Mouse (Mus musculus): ENCODE results near the gene Zbtb20. TPM values are rescaled to one million over a fixed set of nuclear protein-coding genes. Genes with fewer than 3 reads are reported as not detected.

Gene Zbtb20
- polyA plus RNA-seq, 1 experiment from 2014 or later, result 53.9 TPM

DNA sequence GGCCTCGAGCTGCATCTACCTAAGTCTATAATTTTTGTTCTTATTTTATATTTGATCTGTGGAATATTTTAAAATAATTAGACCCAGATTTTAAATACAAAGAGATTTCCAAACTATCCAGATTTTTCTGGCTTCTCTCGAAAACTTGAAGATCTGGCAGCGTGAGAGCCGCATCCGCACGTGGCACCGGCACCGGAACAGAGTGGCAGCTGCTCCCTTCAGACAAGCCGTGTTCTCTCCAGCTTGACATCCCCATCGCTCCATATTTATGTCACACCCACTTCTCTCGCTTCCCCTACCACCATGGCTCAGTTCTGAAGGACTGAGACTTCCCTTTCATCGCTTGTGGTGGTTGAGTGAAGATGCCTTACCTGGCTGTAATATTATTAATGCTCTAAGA is 614.3 kb downstream of the Zbtb20 start:
- H3K4me1 ChIP-seq, result no peaks in the 10 kb centered on the region
- 92% methylated on average over 12 of the region's 12 CpGs for WGBS

DNA sequence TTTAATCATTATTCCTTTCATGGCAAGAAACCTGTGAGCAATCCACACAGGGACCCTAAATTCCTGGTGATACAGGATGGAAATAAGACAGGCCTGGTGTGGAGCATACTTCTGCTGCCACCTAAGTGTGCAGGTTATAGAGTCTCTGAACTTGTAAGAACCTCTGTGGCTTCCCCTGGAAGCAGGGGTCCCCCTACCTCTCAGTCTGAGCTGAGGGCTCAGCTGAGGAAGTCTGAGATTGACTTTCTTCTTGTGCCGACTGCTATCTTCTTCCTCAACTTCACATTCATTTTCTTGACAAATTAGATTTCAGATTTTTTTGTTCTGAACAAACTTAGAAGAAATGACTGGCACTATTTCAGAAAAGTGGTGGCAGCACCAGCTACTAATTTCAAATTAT is 617.2 kb downstream of the Zbtb20 start:
- WGBS, result 91% methylated on average over 1 of the region's 1 CpGs
- Histone ChIP-seq H3K9me3 (replicated peaks) (no peaks in the 10 kb centered on the region), H3K27ac (replicated peaks) (no peak overlapping the region), H3K9ac (replicated peaks) (no peak overlapping the region), H3K4me1 (no peaks in the 10 kb centered on the region), H3K36me3 (no peaks in the 10 kb centered on the region), H3K4me3 (replicated peaks) (no peak overlapping the region), H3K27me3 (replicated peaks) (no peaks in the 10 kb centered on the region), H3K4me2 (no peak overlapping the region)
- no peak for ATAC-seq (ENCODE audit: low FRiP score)

More for the DNA sequence above, 614.3 kb downstream of the Zbtb20 start:
- Histone ChIP-seq H3K27me3 (replicated peaks) (no peaks in the 10 kb centered on the region), H3K4me2 (no peak overlapping the region), H3K4me3 (replicated peaks) (no peak overlapping the region), H3K9ac (replicated peaks) (no peak overlapping the region), H3K9me3 (replicated peaks) (no peaks in the 10 kb centered on the region), H3K36me3 (no peaks in the 10 kb centered on the region), H3K27ac (replicated peaks) (no peak overlapping the region)
- no peak for ATAC-seq (ENCODE audit: low FRiP score)

DNA sequence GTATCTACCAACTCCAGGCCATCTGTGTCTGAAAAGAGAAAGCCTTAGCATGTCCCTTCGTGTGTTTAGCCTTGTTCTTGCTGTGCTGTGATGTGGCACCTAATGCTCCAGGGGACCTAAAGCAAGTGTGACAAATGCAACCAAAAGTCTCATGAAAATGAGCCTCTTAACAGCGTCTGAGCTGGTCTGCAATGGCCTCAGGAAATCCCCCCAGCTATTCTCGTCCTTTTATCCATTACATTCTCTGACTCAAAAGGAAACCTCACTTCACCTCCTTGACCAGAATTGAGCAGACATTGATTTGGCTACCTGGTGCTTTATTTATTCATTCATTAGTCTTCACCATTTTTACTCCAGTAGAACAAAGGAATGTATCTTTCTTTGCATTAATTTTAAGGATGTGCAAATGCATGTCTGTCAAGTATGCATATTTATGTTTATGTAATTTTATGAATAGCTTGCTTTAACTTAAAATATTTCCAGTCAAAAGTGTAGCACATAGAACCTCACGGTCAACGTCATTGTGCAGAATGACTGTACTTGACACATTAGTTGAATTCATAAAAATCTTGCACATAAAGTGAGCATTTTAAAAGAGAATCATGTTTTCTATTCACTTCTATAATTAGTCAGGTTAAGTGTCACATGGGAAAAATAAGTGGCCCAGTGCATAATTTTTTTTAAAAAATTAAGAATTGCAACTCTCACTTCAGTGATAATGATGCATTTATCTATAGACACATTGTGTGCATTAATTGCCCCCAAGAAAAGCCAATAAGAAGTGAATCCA is 618.1 kb downstream of the Zbtb20 start:
- no peak overlapping the region for H3K4me2 ChIP-seq
- no peak for ATAC-seq (ENCODE audit: low FRiP score)

GRCm38 (mm10) chr16:43495175-43495818 is 619.6 kb downstream of the Zbtb20 start:
- no peak overlapping the region for H3K4me3 ChIP-seq (replicated peaks)
- ATAC-seq (ENCODE audit: low FRiP score), result no peak

More for the DNA sequence above, 618.1 kb downstream of the Zbtb20 start:
- H3K4me3 ChIP-seq (replicated peaks), result no peak overlapping the region
- 58% methylated on average over 5 of the region's 5 CpGs for WGBS
- no peaks in the 10 kb centered on the region for H3K27me3 ChIP-seq (replicated peaks)
- H3K27ac ChIP-seq (replicated peaks), result no peak overlapping the region
- H3K9ac ChIP-seq (replicated peaks), result no peak overlapping the region
- no peaks in the 10 kb centered on the region for H3K4me1 ChIP-seq
- H3K36me3 ChIP-seq, result no peaks in the 10 kb centered on the region
- no peaks in the 10 kb centered on the region for H3K9me3 ChIP-seq (replicated peaks)

GRCm38 (mm10) chr16:43497093-43497492 is 621.4 kb downstream of the Zbtb20 start:
- H3K9ac ChIP-seq (replicated peaks), result no peak overlapping the region
- no peak overlapping the region for H3K27ac ChIP-seq (replicated peaks)
- H3K4me3 ChIP-seq (replicated peaks), result no peak overlapping the region
- H3K36me3 ChIP-seq, result no peaks in the 10 kb centered on the region
- H3K9me3 ChIP-seq (replicated peaks), result no peaks in the 10 kb centered on the region
- 64% methylated on average over 2 of the region's 2 CpGs for WGBS
- H3K4me2 ChIP-seq, result no peak overlapping the region
- peaks cover 4% of the 10 kb centered on the region for H3K4me1 ChIP-seq
- ATAC-seq (ENCODE audit: low FRiP score), result no peak
- no peaks in the 10 kb centered on the region for H3K27me3 ChIP-seq (replicated peaks)

More at GRCm38 (mm10) chr16:43495175-43495818, 619.6 kb downstream of the Zbtb20 start:
- Histone ChIP-seq H3K27me3 (replicated peaks) (no peaks in the 10 kb centered on the region), H3K9ac (replicated peaks) (no peak overlapping the region), H3K27ac (replicated peaks) (no peak overlapping the region), H3K4me1 (no peaks in the 10 kb centered on the region), H3K36me3 (no peaks in the 10 kb centered on the region), H3K9me3 (replicated peaks) (no peaks in the 10 kb centered on the region), H3K4me2 (no peak overlapping the region)
- 91% methylated on average over 9 of the region's 9 CpGs for WGBS

- Histone ChIP-seq H3K4me3 (replicated peaks) (no peak overlapping the region), H3K9me3 (replicated peaks) (no peaks in the 10 kb centered on the region), H3K36me3 (no peaks in the 10 kb centered on the region), H3K4me1 (peaks cover 14% of the 10 kb centered on the region), H3K4me2 (no peak overlapping the region), H3K27me3 (replicated peaks) (no peaks in the 10 kb centered on the region), H3K9ac (replicated peaks) (no peak overlapping the region), H3K27ac (replicated peaks) (no peak overlapping the region)
- ATAC-seq (ENCODE audit: low FRiP score), result no peak
- 68% methylated on average over 8 of the region's 8 CpGs for WGBS
Observed at GRCm38 (mm10) chr16:43500132-43500853, 624.6 kb downstream of the Zbtb20 start.

DNA sequence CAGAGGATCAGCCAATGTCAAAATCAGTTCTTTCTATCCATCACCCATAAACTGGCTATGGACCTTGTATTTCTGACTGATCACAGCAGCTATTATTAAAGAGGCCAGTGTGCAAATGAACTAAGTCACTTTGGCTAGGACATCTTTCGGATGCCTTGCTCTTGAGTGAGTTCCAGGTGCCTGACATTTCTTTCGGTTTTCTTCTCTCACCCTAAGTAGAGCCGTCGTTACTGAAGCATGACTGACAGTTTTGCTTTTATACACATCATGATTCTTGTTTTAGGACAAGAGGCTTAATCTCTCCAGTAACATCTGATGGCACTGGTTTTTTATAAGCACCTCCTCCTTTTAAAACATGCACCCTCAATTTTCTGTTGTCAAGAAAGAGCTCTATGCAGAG is 625.6 kb downstream of the Zbtb20 start:
- H3K4me3 ChIP-seq (replicated peaks), result no peak overlapping the region
- WGBS, result 72% methylated on average over 4 of the region's 4 CpGs
- no peaks in the 10 kb centered on the region for H3K27me3 ChIP-seq (replicated peaks)
- H3K9me3 ChIP-seq (replicated peaks), result no peaks in the 10 kb centered on the region
- H3K4me1 ChIP-seq, result peaks cover 24% of the 10 kb centered on the region
- no peak overlapping the region for H3K27ac ChIP-seq (replicated peaks)
- H3K9ac ChIP-seq (replicated peaks), result no peak overlapping the region
- H3K4me2 ChIP-seq, result no peak overlapping the region
- no peaks in the 10 kb centered on the region for H3K36me3 ChIP-seq
- no peak for ATAC-seq (ENCODE audit: low FRiP score)

GRCm38 (mm10) chr16:43502339-43503009 is 626.8 kb downstream of the Zbtb20 start:
- ATAC-seq (ENCODE audit: low FRiP score), result no peak
- no peaks in the 10 kb centered on the region for H3K27me3 ChIP-seq (replicated peaks)
- peak overlapping the region; percentile 70 for H3K4me2 ChIP-seq
- H3K4me3 ChIP-seq (replicated peaks), result peak overlapping the region; percentile 59
- 12% methylated on average over 12 of the region's 12 CpGs for WGBS
- peaks cover 33% of the 10 kb centered on the region for H3K4me1 ChIP-seq
- peak overlapping the region; percentile 75 for H3K9ac ChIP-seq (replicated peaks)
- peak overlapping the region; percentile 95 for H3K27ac ChIP-seq (replicated peaks)
- H3K36me3 ChIP-seq, result no peaks in the 10 kb centered on the region
- no peaks in the 10 kb centered on the region for H3K9me3 ChIP-seq (replicated peaks)

- WGBS, result 3% methylated on average over 13 of the region's 13 CpGs
- H3K9me3 ChIP-seq (replicated peaks), result no peaks in the 10 kb centered on the region
- peak overlapping the region; percentile 70 for H3K4me2 ChIP-seq
- peak; percentile 76 for ATAC-seq (ENCODE audit: low FRiP score)
- H3K4me1 ChIP-seq, result peaks cover 36% of the 10 kb centered on the region
- no peaks in the 10 kb centered on the region for H3K36me3 ChIP-seq
- peak overlapping the region; percentile 75 for H3K9ac ChIP-seq (replicated peaks)
- peak overlapping the region; percentile 59 for H3K4me3 ChIP-seq (replicated peaks)
- H3K27me3 ChIP-seq (replicated peaks), result no peaks in the 10 kb centered on the region
- peak overlapping the region; percentile 95 for H3K27ac ChIP-seq (replicated peaks)
Observed at GRCm38 (mm10) chr16:43503010-43503635, 627.4 kb downstream of the Zbtb20 start.

GRCm38 (mm10) chr16:43503636-43504010 is 627.9 kb downstream of the Zbtb20 start:
- H3K9ac ChIP-seq (replicated peaks), result peak overlapping the region; percentile 75
- peak overlapping the region; percentile 70 for H3K4me2 ChIP-seq
- WGBS, result 0% methylated on average over 5 of the region's 5 CpGs

GRCm38 (mm10) chr16:43504151-43504550 is 628.5 kb downstream of the Zbtb20 start:
- peak; percentile 36; the same call in 1 of the 2 replicates for ATAC-seq (ENCODE audit: low FRiP score)
- H3K4me3 ChIP-seq (replicated peaks), result peak overlapping the region; percentile 59
- H3K27ac ChIP-seq (replicated peaks), result peak overlapping the region; percentile 95
- 2% methylated on average over 3 of the region's 3 CpGs for WGBS
- no peaks in the 10 kb centered on the region for H3K9me3 ChIP-seq (replicated peaks)
- no peaks in the 10 kb centered on the region for H3K27me3 ChIP-seq (replicated peaks)
- peak overlapping the region; percentile 75; the same call in 1 of the 2 replicates for H3K9ac ChIP-seq (replicated peaks)
- H3K36me3 ChIP-seq, result no peaks in the 10 kb centered on the region
- H3K4me1 ChIP-seq, result peaks cover 42% of the 10 kb centered on the region
- peak overlapping the region; percentile 70 for H3K4me2 ChIP-seq

More at GRCm38 (mm10) chr16:43503636-43504010, 627.9 kb downstream of the Zbtb20 start:
- no peaks in the 10 kb centered on the region for H3K27me3 ChIP-seq (replicated peaks)
- H3K4me1 ChIP-seq, result peaks cover 40% of the 10 kb centered on the region
- ATAC-seq (ENCODE audit: low FRiP score), result peak; percentile 67
- H3K36me3 ChIP-seq, result no peaks in the 10 kb centered on the region
- peak overlapping the region; percentile 59 for H3K4me3 ChIP-seq (replicated peaks)
- H3K27ac ChIP-seq (replicated peaks), result peak overlapping the region; percentile 95
- no peaks in the 10 kb centered on the region for H3K9me3 ChIP-seq (replicated peaks)

All from neural tube, embryonic 15.5 days (tissue).